Mouse (Mus musculus): ENCODE data around the gene Gm17651. TPM values are rescaled to one million over a fixed set of nuclear protein-coding genes. Genes with fewer than 3 reads are reported as not detected.

Gene Gm17651
- polyA plus RNA-seq, 1 experiment from 2014 or later: not detected

GRCm38 (mm10) chr3:97648518-97648917, 26.0 kb downstream of the Gm17651 start:
- H3K9ac ChIP-seq (replicated peaks): no peak overlapping the region
- no peaks in the 10 kb centered on the region for H3K36me3 ChIP-seq
- H3K4me1 ChIP-seq: no peaks in the 10 kb centered on the region
- H3K4me3 ChIP-seq: no peak overlapping the region
- no peaks in the 10 kb centered on the region for H3K27me3 ChIP-seq
- no peak overlapping the region for H3K27ac ChIP-seq (replicated peaks)
- ATAC-seq (replicated peaks): no peak
- no peak overlapping the region for H3K4me2 ChIP-seq (replicated peaks)
- 39% methylated on average over 1 of the region's 1 CpGs for WGBS
- no peaks in the 10 kb centered on the region for H3K9me3 ChIP-seq

GRCm38 (mm10) chr3:97642001-97642400, 32.5 kb downstream of the Gm17651 start:
- no peaks in the 10 kb centered on the region for H3K27me3 ChIP-seq
- no peaks in the 10 kb centered on the region for H3K9me3 ChIP-seq
- no peaks in the 10 kb centered on the region for H3K36me3 ChIP-seq
- H3K27ac ChIP-seq (replicated peaks): no peak overlapping the region
- no peak for ATAC-seq (replicated peaks)
- WGBS: 84% methylated on average over 9 of the region's 9 CpGs
- no peak overlapping the region for H3K4me3 ChIP-seq
- H3K4me1 ChIP-seq: no peaks in the 10 kb centered on the region
- H3K4me2 ChIP-seq (replicated peaks): no peak overlapping the region
- no peak overlapping the region for H3K9ac ChIP-seq (replicated peaks)

GRCm38 (mm10) chr3:97641396-97641795, 33.1 kb downstream of the Gm17651 start:
- H3K36me3 ChIP-seq: no peaks in the 10 kb centered on the region
- H3K4me2 ChIP-seq (replicated peaks): no peak overlapping the region
- H3K9me3 ChIP-seq: no peaks in the 10 kb centered on the region
- 92% methylated on average over 4 of the region's 4 CpGs for WGBS
- H3K9ac ChIP-seq (replicated peaks): no peak overlapping the region
- no peak for ATAC-seq (replicated peaks)
- no peak overlapping the region for H3K4me3 ChIP-seq
- H3K27me3 ChIP-seq: no peaks in the 10 kb centered on the region
- no peak overlapping the region for H3K27ac ChIP-seq (replicated peaks)
- no peaks in the 10 kb centered on the region for H3K4me1 ChIP-seq

- ATAC-seq (replicated peaks): no peak
- no peak overlapping the region for H3K27ac ChIP-seq (replicated peaks)
- WGBS: 70% methylated on average over 3 of the region's 3 CpGs
- no peaks in the 10 kb centered on the region for H3K27me3 ChIP-seq
- H3K4me2 ChIP-seq (replicated peaks): no peak overlapping the region
- no peaks in the 10 kb centered on the region for H3K9me3 ChIP-seq
- no peak overlapping the region for H3K9ac ChIP-seq (replicated peaks)
- no peaks in the 10 kb centered on the region for H3K4me1 ChIP-seq
- H3K4me3 ChIP-seq: no peak overlapping the region
- no peaks in the 10 kb centered on the region for H3K36me3 ChIP-seq
Observed at GRCm38 (mm10) chr3:97634288-97634761, 40.2 kb downstream of the Gm17651 start.

- no peaks in the 10 kb centered on the region for H3K36me3 ChIP-seq
- H3K4me3 ChIP-seq: no peak overlapping the region
- WGBS: 83% methylated on average over 4 of the region's 4 CpGs
- no peaks in the 10 kb centered on the region for H3K27me3 ChIP-seq
- 0 out of 2 replicates have a peak, but pooled peaks cover 4% of the 10 kb centered on the region for H3K4me1 ChIP-seq
- no peak for ATAC-seq (replicated peaks)
- no peak overlapping the region for H3K4me2 ChIP-seq (replicated peaks)
- no peak overlapping the region for H3K27ac ChIP-seq (replicated peaks)
- H3K9me3 ChIP-seq: no peaks in the 10 kb centered on the region
- no peak overlapping the region for H3K9ac ChIP-seq (replicated peaks)
Observed at GRCm38 (mm10) chr3:97633456-97633855, 41.0 kb downstream of the Gm17651 start.

GRCm38 (mm10) chr3:97631258-97631860, 43.1 kb downstream of the Gm17651 start:
- Histone ChIP-seq H3K4me2 (replicated peaks) (no peak overlapping the region), H3K9me3 (no peaks in the 10 kb centered on the region), H3K9ac (replicated peaks) (no peak overlapping the region), H3K36me3 (no peaks in the 10 kb centered on the region), H3K27me3 (no peaks in the 10 kb centered on the region), H3K27ac (replicated peaks) (no peak overlapping the region), H3K4me3 (no peak overlapping the region), H3K4me1 (0 out of 2 replicates have a peak, but pooled peaks cover 6% of the 10 kb centered on the region)
- ATAC-seq (replicated peaks): no peak
- WGBS: 86% methylated on average over 8 of the region's 8 CpGs

- H3K36me3 ChIP-seq: no peaks in the 10 kb centered on the region
- H3K27ac ChIP-seq (replicated peaks): no peak overlapping the region
- ATAC-seq (replicated peaks): no peak
- no peak overlapping the region for H3K4me2 ChIP-seq (replicated peaks)
- no peaks in the 10 kb centered on the region for H3K27me3 ChIP-seq
- 0 out of 2 replicates have a peak, but pooled peaks cover 6% of the 10 kb centered on the region for H3K4me1 ChIP-seq
- H3K9me3 ChIP-seq: no peaks in the 10 kb centered on the region
- H3K4me3 ChIP-seq: no peak overlapping the region
- 96% methylated on average over 4 of the region's 4 CpGs for WGBS
- no peak overlapping the region for H3K9ac ChIP-seq (replicated peaks)
Observed at GRCm38 (mm10) chr3:97630746-97631145, 43.7 kb downstream of the Gm17651 start.

- H3K4me2 ChIP-seq (replicated peaks): no peak overlapping the region
- no peak overlapping the region for H3K4me3 ChIP-seq
- no peak overlapping the region for H3K27ac ChIP-seq (replicated peaks)
- H3K4me1 ChIP-seq: 0 out of 2 replicates have a peak, but pooled peaks cover 6% of the 10 kb centered on the region
- no peaks in the 10 kb centered on the region for H3K36me3 ChIP-seq
- ATAC-seq (replicated peaks): no peak
- no peak overlapping the region for H3K9ac ChIP-seq (replicated peaks)
- 91% methylated on average over 4 of the region's 4 CpGs for WGBS
- H3K27me3 ChIP-seq: no peaks in the 10 kb centered on the region
- H3K9me3 ChIP-seq: no peaks in the 10 kb centered on the region
Observed at GRCm38 (mm10) chr3:97629941-97630340, 44.6 kb downstream of the Gm17651 start.

GRCm38 (mm10) chr3:97628391-97629001, 46.0 kb downstream of the Gm17651 start, which contains the start of gene Fmo5:
TSS of gene Fmo5 (plus strand) at chr3:97628804.
- Histone ChIP-seq H3K4me1 (0 out of 2 replicates have a peak, but pooled peaks cover 6% of the 10 kb centered on the region), H3K4me3 (peak within 1 kb of the TSS; percentile 28), H3K9ac (replicated peaks) (0 out of 2 replicates have a peak within 1 kb of the TSS, but pooled peaks have one; percentile 2), H3K4me2 (replicated peaks) (peak within 1 kb of the TSS; percentile 38), H3K27ac (replicated peaks) (no peak within 1 kb of the TSS), H3K27me3 (no peaks in the 10 kb centered on the region), H3K9me3 (no peaks in the 10 kb centered on the region), H3K36me3 (no peaks in the 10 kb centered on the region)
- WGBS: 7% methylated on average over 18 of the region's 18 CpGs
- peak; percentile 81; the same call in 1 of the 2 replicates for ATAC-seq (replicated peaks)

GRCm38 (mm10) chr3:97627893-97628292, 46.6 kb downstream of the Gm17651 start:
- no peaks in the 10 kb centered on the region for H3K36me3 ChIP-seq
- no peak for ATAC-seq (replicated peaks)
- H3K9ac ChIP-seq (replicated peaks): no peak overlapping the region
- H3K4me2 ChIP-seq (replicated peaks): no peak overlapping the region
- WGBS: 78% methylated on average over 7 of the region's 7 CpGs
- H3K4me1 ChIP-seq: 0 out of 2 replicates have a peak, but pooled peaks cover 6% of the 10 kb centered on the region
- no peaks in the 10 kb centered on the region for H3K9me3 ChIP-seq
- H3K27ac ChIP-seq (replicated peaks): no peak overlapping the region
- no peak overlapping the region for H3K4me3 ChIP-seq
- H3K27me3 ChIP-seq: no peaks in the 10 kb centered on the region

GRCm38 (mm10) chr3:97624611-97625010, 49.9 kb downstream of the Gm17651 start:
- Histone ChIP-seq H3K4me2 (replicated peaks) (no peak overlapping the region), H3K27ac (replicated peaks) (no peak overlapping the region), H3K9me3 (no peaks in the 10 kb centered on the region), H3K36me3 (no peaks in the 10 kb centered on the region), H3K9ac (replicated peaks) (no peak overlapping the region), H3K4me3 (no peak overlapping the region), H3K27me3 (no peaks in the 10 kb centered on the region), H3K4me1 (0 out of 2 replicates have a peak, but pooled peaks cover 6% of the 10 kb centered on the region)
- ATAC-seq (replicated peaks): no peak
- WGBS: 30% methylated on average over 2 of the region's 2 CpGs
